Comparison of ENCODE assay signal across 8 mouse cellular contexts in the genomic region with DNA sequence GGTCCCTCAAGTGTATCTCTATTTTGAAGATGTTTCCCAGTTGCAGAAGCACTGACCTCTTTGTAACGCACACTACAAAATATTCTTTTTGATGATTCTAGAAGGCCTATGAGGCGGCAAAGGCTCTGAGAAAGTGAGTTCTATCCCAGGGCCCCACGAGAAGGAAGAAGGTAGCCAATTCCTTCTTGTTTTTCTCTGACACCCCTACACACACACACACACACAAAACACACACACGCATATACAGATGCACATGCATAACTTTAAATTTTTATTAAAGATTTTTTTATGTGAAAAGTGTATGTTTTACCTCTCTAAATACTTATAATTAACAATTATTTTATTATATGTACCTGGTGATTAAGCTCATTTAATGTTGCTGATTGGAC. TPM values are rescaled to one million over a fixed set of nuclear protein-coding genes. Genes with fewer than 3 reads are reported as not detected.
DNase-seq lines count a peak whose midpoint lies in the region; ATAC-seq and TF ChIP-seq lines count a peak whose summit lies in the region.

No protein-coding gene starts in this region.

- no peak overlapping the region for H3K27ac ChIP-seq in kidney, embryonic 16.5 days (ENCODE audit: low read length)
- no peak overlapping the region for H3K27ac ChIP-seq in embryonic facial prominence, embryonic 14.5 days (replicated peaks; ENCODE audit: low read depth, low read length)
- no peak overlapping the region for H3K27ac ChIP-seq in intestine, embryonic 15.5 days
- no peak overlapping the region for H3K27ac ChIP-seq in midbrain, postnatal 0 days (ENCODE audit: low read depth, low read length)

- intact Hi-C loops in gastrocnemius, postnatal 36 days (cut with DNase I) = no loop called here

- peak overlapping the region; percentile 69 for H3K4me2 ChIP-seq in kidney, embryonic 16.5 days (replicated peaks; ENCODE audit: low read depth, low read length)
- peak overlapping the region; percentile 68 for H3K4me2 ChIP-seq in embryonic facial prominence, embryonic 14.5 days (ENCODE audit: low read depth, low read length)
- H3K4me2 ChIP-seq in intestine, embryonic 15.5 days (replicated peaks) = peak overlapping the region; percentile 73
- H3K4me2 ChIP-seq in midbrain, postnatal 0 days (ENCODE audit: low read depth, low read length, poor library complexity, severe bottlenecking) = peak overlapping the region; percentile 53

- H3K4me3 ChIP-seq in kidney, embryonic 16.5 days (ENCODE audit: low read length) = peak overlapping the region; percentile 92
- H3K4me3 ChIP-seq in embryonic facial prominence, embryonic 14.5 days (ENCODE audit: low read depth, low read length) = peak overlapping the region; percentile 74
- H3K4me3 ChIP-seq in intestine, embryonic 15.5 days (replicated peaks) = peak overlapping the region; percentile 61
- peak overlapping the region; percentile 78 for H3K4me3 ChIP-seq in midbrain, postnatal 0 days (ENCODE audit: low read depth, low read length)

- no peak for TF ChIP-seq CTCF in midbrain, postnatal 0 days (IDR thresholded peaks at IDR 0.05)

- no peak overlapping the region for H3K9ac ChIP-seq in kidney, embryonic 16.5 days (replicated peaks; ENCODE audit: low read length)
- no peak overlapping the region for H3K9ac ChIP-seq in embryonic facial prominence, embryonic 14.5 days (ENCODE audit: low read depth, low read length)
- H3K9ac ChIP-seq in intestine, embryonic 15.5 days = no peak overlapping the region
- no peak overlapping the region for H3K9ac ChIP-seq in midbrain, postnatal 0 days (replicated peaks; ENCODE audit: low read length, poor library complexity, severe bottlenecking)

- H3K4me1 ChIP-seq in kidney, embryonic 16.5 days (ENCODE audit: insufficient read depth, low read length) = no peaks in the 10 kb centered on the region
- peaks cover 5% of the 10 kb centered on the region; the same call in 1 of the 2 replicates for H3K4me1 ChIP-seq in embryonic facial prominence, embryonic 14.5 days (ENCODE audit: control insufficient read depth, insufficient read depth, low read length)
- no peaks in the 10 kb centered on the region for H3K4me1 ChIP-seq in intestine, embryonic 15.5 days (replicated peaks)
- no peaks in the 10 kb centered on the region for H3K4me1 ChIP-seq in midbrain, postnatal 0 days (ENCODE audit: insufficient read depth, low read length)

- no peaks in the 10 kb centered on the region for H3K27me3 ChIP-seq in kidney, embryonic 16.5 days (ENCODE audit: insufficient read depth, low read length)
- no peaks in the 10 kb centered on the region for H3K27me3 ChIP-seq in embryonic facial prominence, embryonic 14.5 days (replicated peaks; ENCODE audit: control insufficient read depth, insufficient read depth, low read length)
- no peaks in the 10 kb centered on the region for H3K27me3 ChIP-seq in intestine, embryonic 15.5 days (replicated peaks)
- no peaks in the 10 kb centered on the region for H3K27me3 ChIP-seq in midbrain, postnatal 0 days (ENCODE audit: insufficient read depth, low read length)

- no peaks in the 10 kb centered on the region for H3K36me3 ChIP-seq in kidney, embryonic 16.5 days (ENCODE audit: insufficient read depth, low read length)
- H3K36me3 ChIP-seq in embryonic facial prominence, embryonic 14.5 days (ENCODE audit: control insufficient read depth, insufficient read depth, low read length) = no peaks in the 10 kb centered on the region
- H3K36me3 ChIP-seq in intestine, embryonic 15.5 days = 0 out of 2 replicates have a peak, but pooled peaks cover 4% of the 10 kb centered on the region
- no peaks in the 10 kb centered on the region for H3K36me3 ChIP-seq in midbrain, postnatal 0 days (ENCODE audit: insufficient read depth, low read length)

- ATAC-seq in kidney, embryonic 16.5 days (ENCODE audit: low FRiP score, low TSS enrichment) = peak; percentile 21
- ATAC-seq in embryonic facial prominence, embryonic 14.5 days (ENCODE audit: low read depth) = no peak
- peak; percentile 34; the same call in 1 of the 2 replicates for ATAC-seq in intestine, embryonic 15.5 days
- no peak for ATAC-seq in midbrain, postnatal 0 days (ENCODE audit: low FRiP score)

- no peak for DNase-seq in kidney, postnatal 25 days
- no peak for DNase-seq in embryonic facial prominence, embryonic 14.5 days (ENCODE audit: low spot score)
- no peak for DNase-seq in midbrain, postnatal 0 days (ENCODE audit: low spot score)
- DNase-seq in gastrocnemius, postnatal 36 days = no peak
- DNase-seq in retina, postnatal 1 day = no peak
- no peak for DNase-seq in urinary bladder, postnatal 14 days (ENCODE audit: low spot score)

- 29% methylated on average over 4 of the region's 4 CpGs for WGBS in kidney, embryonic 16.5 days
- WGBS in embryonic facial prominence, embryonic 14.5 days = 24% methylated on average over 4 of the region's 4 CpGs
- WGBS in intestine, embryonic 15.5 days = 27% methylated on average over 4 of the region's 4 CpGs
- WGBS in midbrain, postnatal 0 days = 29% methylated on average over 4 of the region's 4 CpGs

- H3K9me3 ChIP-seq in kidney, embryonic 16.5 days (ENCODE audit: low read length) = no peaks in the 10 kb centered on the region
- no peaks in the 10 kb centered on the region for H3K9me3 ChIP-seq in embryonic facial prominence, embryonic 14.5 days (ENCODE audit: control insufficient read depth, low read length)
- no peaks in the 10 kb centered on the region for H3K9me3 ChIP-seq in intestine, embryonic 15.5 days
- H3K9me3 ChIP-seq in midbrain, postnatal 0 days (ENCODE audit: low read length) = no peaks in the 10 kb centered on the region

RNA-seq across cellular contexts. Expression of a gene that starts 0.3 kb away (rescaled TPM):
- 12.4 and 14.1 TPM in 2 replicates for polyA plus RNA-seq in kidney, embryonic 16.5 days (2015; fragmentation: Nextera tagmentation; extraction: Ambion mirVana)
- 10.9 and 11.9 TPM in 2 replicates for polyA plus RNA-seq in embryonic facial prominence, embryonic 14.5 days (2014; fragmentation: Nextera tagmentation; extraction: Ambion mirVana)
- polyA plus RNA-seq in intestine, embryonic 15.5 days (2015; fragmentation: Nextera tagmentation; extraction: Ambion mirVana) = 11.6 and 12.3 TPM in 2 replicates
- total RNA-seq in midbrain, postnatal 0 days (2014; rRNA removed) = 22.6 and 25.0 TPM in 2 replicates
- polyA plus RNA-seq in midbrain, postnatal 0 days (2015; fragmentation: Nextera tagmentation; extraction: Ambion mirVana) = 12.6 and 13.8 TPM in 2 replicates
- total RNA-seq in gastrocnemius, postnatal 36 days (2021) = 10 to 100 TPM; 15.3 to 16.3 TPM

RNA-seq across cellular contexts. Expression of a gene that starts 8.7 kb away (rescaled TPM):
- 130 and 139 TPM in 2 replicates for polyA plus RNA-seq in kidney, embryonic 16.5 days (2015; fragmentation: Nextera tagmentation; extraction: Ambion mirVana)
- 119 and 127 TPM in 2 replicates for polyA plus RNA-seq in embryonic facial prominence, embryonic 14.5 days (2014; fragmentation: Nextera tagmentation; extraction: Ambion mirVana)
- polyA plus RNA-seq in intestine, embryonic 15.5 days (2015; fragmentation: Nextera tagmentation; extraction: Ambion mirVana) = 122 and 151 TPM in 2 replicates
- total RNA-seq in midbrain, postnatal 0 days (2014; rRNA removed) = 13.6 and 20.7 TPM in 2 replicates
- polyA plus RNA-seq in midbrain, postnatal 0 days (2015; fragmentation: Nextera tagmentation; extraction: Ambion mirVana) = 119 and 140 TPM in 2 replicates
- total RNA-seq in gastrocnemius, postnatal 36 days (2021) = 10 to 100 TPM; 25.1 to 27.2 TPM

RNA-seq across cellular contexts. Expression of a gene that starts 43.7 kb away (rescaled TPM):
- polyA plus RNA-seq in kidney, embryonic 16.5 days (2015; fragmentation: Nextera tagmentation; extraction: Ambion mirVana) = 0.86 and 1.1 TPM in 2 replicates
- 25.5 and 34.1 TPM in 2 replicates for polyA plus RNA-seq in embryonic facial prominence, embryonic 14.5 days (2014; fragmentation: Nextera tagmentation; extraction: Ambion mirVana)
- polyA plus RNA-seq in intestine, embryonic 15.5 days (2015; fragmentation: Nextera tagmentation; extraction: Ambion mirVana) = 0.09 and 0.34 TPM in 2 replicates
- not detected in 2 replicates for total RNA-seq in midbrain, postnatal 0 days (2014; rRNA removed)
- polyA plus RNA-seq in midbrain, postnatal 0 days (2015; fragmentation: Nextera tagmentation; extraction: Ambion mirVana) = 0.11 TPM in 1 of 2 replicates, not detected in the other
- total RNA-seq in gastrocnemius, postnatal 36 days (2021) = 100 to 1,000 TPM; 417 to 539 TPM

Comparison
In these comparisons a context has a peak if more than half of its experiments do, and no peak if none do; other contexts are left out.
1. ATAC-seq: peak in kidney, embryonic 16.5 days (single experiment) and intestine, embryonic 15.5 days (single experiment); none in embryonic facial prominence, embryonic 14.5 days (single experiment) and midbrain, postnatal 0 days (single experiment).
2. RNA of a gene that starts 43.7 kb away (polyA plus RNA-seq): 25.5 to 34.1 TPM in embryonic facial prominence, embryonic 14.5 days; 0.86 to 1.1 TPM in kidney, embryonic 16.5 days, 0.09 to 0.34 TPM in intestine, embryonic 15.5 days and 0.11 TPM in midbrain, postnatal 0 days; every median in the first group is over 10 times any median in the second.
3. Peak in every context shown above with its lines, with median percentiles within 50 percentile points of each other: H3K4me2 ChIP-seq and H3K4me3 ChIP-seq.